Mouse (Mus musculus) lung, embryonic 14.5 days (tissue): ENCODE data around the gene Camsap1. TPM values are rescaled to one million over a fixed set of nuclear protein-coding genes. Genes with fewer than 3 reads are reported as not detected.

Experiments
- ATAC-seq: fragments of 200-750 bp; cut with Nextera tagmentation; 2 replicates; pipeline ENCODE4 v1.8.0; 2017; ENCODE audit warnings: mild to moderate bottlenecking, moderate TSS enrichment, moderate library complexity; ENCODE audit not compliant: insufficient read depth
- DNase-seq: peaks from one replicate; pipeline ENCODE4 v3.0.0-alpha.2; 2015
- H3K27ac ChIP-seq: fragments of 300-500 bp; sonication (generic); 2 replicates; pipeline ENCODE4 v1.5.1; 2014; ENCODE audit warnings: low read depth, mild to moderate bottlenecking, moderate library complexity
- H3K27me3 ChIP-seq: fragments of 300-500 bp; sonication (generic); 2 replicates; pipeline ENCODE4 v1.6.1; 2014; ENCODE audit warnings: low read length, control low read depth; ENCODE audit not compliant: insufficient read depth
- H3K36me3 ChIP-seq: fragments of 300-500 bp; sonication (generic); 2 replicates; pipeline ENCODE4 v1.6.1; 2014; ENCODE audit warnings: control low read depth; ENCODE audit not compliant: insufficient read depth
- H3K4me1 ChIP-seq: fragments of 300-500 bp; sonication (generic); 2 replicates; pipeline ENCODE4 v1.6.1; 2014; ENCODE audit warnings: antibody characterized with exemption, control low read depth; ENCODE audit not compliant: insufficient read depth
- H3K4me2 ChIP-seq: fragments of 300-500 bp; sonication (generic); 2 replicates; pipeline ENCODE4 v1.6.1; 2014; ENCODE audit warnings: mild to moderate bottlenecking
- H3K4me3 ChIP-seq: fragments of 300-500 bp; sonication (generic); 2 replicates; pipeline ENCODE4 v1.5.1; 2014; ENCODE audit warnings: low read depth, low read length
- H3K9ac ChIP-seq: fragments of 300-500 bp; sonication (generic); 2 replicates; pipeline ENCODE4 v1.6.1; 2014
- H3K9me3 ChIP-seq: fragments of 300-500 bp; sonication (generic); 2 replicates; pipeline ENCODE4 v1.6.1; 2016; ENCODE audit warnings: low read depth, low read length, control low read depth
- CTCF ChIP-seq: IDR thresholded peaks from 2 replicates; pipeline ENCODE4 v1.5.1; 2016; ENCODE audit warnings: antibody characterized with exemption, low read depth
- WGBS: fragments of 180-500 bp; shearing (Covaris S2); extraction: QIAGEN DNeasy Blood & Tissue Kit; methylation state at CpG from one replicate; pipeline ENCODE4 v1.1.7; 2014; 5-methylcytosine and 5-hydroxymethylcytosine counted together
- polyA plus RNA-seq: library from polyadenylated mRNA; unstranded; fragments of >200 nt; fragmentation: Nextera tagmentation; extraction: Ambion mirVana; gene quantifications from 2 replicates; pipeline ENCODE4 v1.2.1, GENCODE M21; 2014

Gene Camsap1
- polyA plus RNA-seq = 27.8 and 31.9 TPM in 2 replicates

GRCm38 (mm10) chr2:25983159-25983907 is at the start of gene Camsap1:
TSS of gene Camsap1 (minus strand) at chr2:25983282.
- H3K27me3 ChIP-seq = no peaks in the 10 kb centered on the region
- peak within 1 kb of the TSS; percentile 94 for H3K4me3 ChIP-seq
- peak within 1 kb of the TSS; percentile 79 for H3K4me2 ChIP-seq
- H3K4me1 ChIP-seq = peaks cover 8% of the 10 kb centered on the region
- H3K27ac ChIP-seq = peak within 1 kb of the TSS; percentile 83
- no peaks in the 10 kb centered on the region for H3K9me3 ChIP-seq
- peaks cover 8% of the 10 kb centered on the region; the same call in 1 of the 2 replicates for H3K36me3 ChIP-seq
- under 1% methylated on average over 53 of the region's 64 CpGs for WGBS
- DNase-seq (peak; percentile 99), ATAC-seq (peak; percentile 98)
- no peak for TF ChIP-seq CTCF
- H3K9ac ChIP-seq = peak within 1 kb of the TSS; percentile 95

GRCm38 (mm10) chr2:26030288-26030687 is 47.2 kb upstream of the Camsap1 start:
- Histone ChIP-seq H3K4me2 (no peak overlapping the region), H3K9ac (no peak overlapping the region), H3K4me3 (no peak overlapping the region), H3K27ac (no peak overlapping the region), H3K9me3 (no peaks in the 10 kb centered on the region), H3K27me3 (peaks cover 4% of the 10 kb centered on the region; the same call in 1 of the 2 replicates), H3K4me1 (no peaks in the 10 kb centered on the region), H3K36me3 (no peaks in the 10 kb centered on the region)
- DNase-seq = no peak
- WGBS = 39% methylated on average over 3 of the region's 3 CpGs
- no peak; the same call in 1 of the 2 replicates for ATAC-seq
- TF ChIP-seq CTCF = peak; percentile 53

- Histone ChIP-seq H3K27ac (no peak overlapping the region), H3K36me3 (no peaks in the 10 kb centered on the region), H3K9ac (no peak overlapping the region), H3K27me3 (peaks cover 4% of the 10 kb centered on the region; the same call in 1 of the 2 replicates), H3K4me3 (no peak overlapping the region), H3K4me1 (peaks cover 9% of the 10 kb centered on the region), H3K9me3 (no peaks in the 10 kb centered on the region), H3K4me2 (no peak overlapping the region)
- 24% methylated on average over 4 of the region's 4 CpGs for WGBS
- peak; percentile 71 for DNase-seq
- ATAC-seq = no peak
- TF ChIP-seq CTCF = peak; percentile 89
Measured at GRCm38 (mm10) chr2:26024138-26025075, 41.3 kb upstream of the Camsap1 start.

GRCm38 (mm10) chr2:26022626-26023025 is 39.5 kb upstream of the Camsap1 start:
- Histone ChIP-seq H3K27me3 (peaks cover 4% of the 10 kb centered on the region; the same call in 1 of the 2 replicates), H3K4me1 (peaks cover 9% of the 10 kb centered on the region), H3K4me2 (no peak overlapping the region), H3K9me3 (no peaks in the 10 kb centered on the region), H3K4me3 (no peak overlapping the region), H3K9ac (no peak overlapping the region), H3K27ac (no peak overlapping the region), H3K36me3 (no peaks in the 10 kb centered on the region)
- TF ChIP-seq CTCF = no peak
- DNase-seq (no peak), ATAC-seq (no peak)
- WGBS = 95% methylated on average over 1 of the region's 1 CpGs

GRCm38 (mm10) chr2:26022258-26022565 is 39.1 kb upstream of the Camsap1 start:
- DNase-seq (no peak), ATAC-seq (no peak)
- Histone ChIP-seq H3K4me3 (peak overlapping the region; percentile 85; the same call in 1 of the 2 replicates), H3K27ac (no peak overlapping the region), H3K4me1 (peaks cover 9% of the 10 kb centered on the region), H3K36me3 (no peaks in the 10 kb centered on the region), H3K9me3 (no peaks in the 10 kb centered on the region), H3K27me3 (peaks cover 4% of the 10 kb centered on the region; the same call in 1 of the 2 replicates), H3K4me2 (peak overlapping the region; percentile 59), H3K9ac (peak overlapping the region; percentile 20; the same call in 1 of the 2 replicates)
- TF ChIP-seq CTCF = no peak
- 74% methylated on average over 8 of the region's 8 CpGs for WGBS

GRCm38 (mm10) chr2:26021561-26022257 is 38.6 kb upstream of the Camsap1 start, which contains the start of gene Ubac1:
TSS of gene Ubac1 (minus strand) at chr2:26021747.
- Histone ChIP-seq H3K9ac (peak within 1 kb of the TSS; percentile 76), H3K27me3 (peaks cover 4% of the 10 kb centered on the region; the same call in 1 of the 2 replicates), H3K4me2 (peak within 1 kb of the TSS; percentile 84), H3K4me1 (peaks cover 9% of the 10 kb centered on the region), H3K9me3 (no peaks in the 10 kb centered on the region), H3K4me3 (peak within 1 kb of the TSS; percentile 85), H3K27ac (peak within 1 kb of the TSS; percentile 90), H3K36me3 (no peaks in the 10 kb centered on the region)
- DNase-seq (peak; percentile 96), ATAC-seq (peak; percentile 96)
- WGBS = 5% methylated on average over 50 of the region's 50 CpGs
- TF ChIP-seq CTCF = no peak
